Mouse (Mus musculus): ENCODE results near the gene Tspyl1. TPM values are rescaled to one million over a fixed set of nuclear protein-coding genes. Genes with fewer than 3 reads are reported as not detected.

Tspyl1 gene
- polyA plus RNA-seq, 2 experiments from 2014 or later: 37.1 to 45.4 TPM

DNA sequence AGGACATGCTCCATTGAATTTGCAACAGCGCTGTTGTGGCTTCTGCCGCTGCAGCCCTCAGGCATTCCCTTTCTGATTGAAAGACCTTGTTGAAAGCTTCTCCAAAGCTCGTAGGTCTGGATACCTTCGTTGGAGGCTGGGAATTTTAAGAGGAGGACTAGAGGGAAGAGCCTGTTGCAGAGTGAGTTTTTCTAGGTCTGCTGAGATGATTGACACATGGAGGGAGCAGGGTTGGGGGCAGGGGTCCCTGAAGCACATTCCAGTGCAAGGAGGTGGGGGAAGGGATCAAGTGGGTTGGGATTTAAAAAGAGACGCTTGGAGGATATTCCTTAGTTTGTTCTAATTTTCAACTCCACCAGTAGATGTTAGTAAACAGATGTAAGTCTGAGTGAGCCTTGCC, 18.4 kb downstream of the Tspyl1 start:
- ATAC-seq: no peak

DNA sequence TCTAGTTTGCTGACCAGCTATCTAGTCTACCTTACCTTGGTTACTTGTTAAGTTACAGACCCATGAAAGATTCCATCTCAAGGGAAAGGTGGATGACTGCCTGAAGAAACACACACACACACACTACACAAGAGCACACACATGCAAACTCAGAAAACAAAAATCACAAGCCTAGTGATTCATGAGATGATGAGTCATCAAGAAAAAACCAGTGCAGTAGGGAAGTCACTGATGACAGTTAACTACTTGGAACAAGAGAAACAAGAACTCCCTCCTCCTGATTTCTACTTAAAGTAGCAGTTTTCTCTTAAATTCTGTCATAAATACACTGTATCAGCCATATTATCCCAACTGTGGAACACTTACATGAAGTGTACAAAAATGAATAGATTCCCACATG, 25.1 kb downstream of the Tspyl1 start:
- no peak for ATAC-seq

DNA sequence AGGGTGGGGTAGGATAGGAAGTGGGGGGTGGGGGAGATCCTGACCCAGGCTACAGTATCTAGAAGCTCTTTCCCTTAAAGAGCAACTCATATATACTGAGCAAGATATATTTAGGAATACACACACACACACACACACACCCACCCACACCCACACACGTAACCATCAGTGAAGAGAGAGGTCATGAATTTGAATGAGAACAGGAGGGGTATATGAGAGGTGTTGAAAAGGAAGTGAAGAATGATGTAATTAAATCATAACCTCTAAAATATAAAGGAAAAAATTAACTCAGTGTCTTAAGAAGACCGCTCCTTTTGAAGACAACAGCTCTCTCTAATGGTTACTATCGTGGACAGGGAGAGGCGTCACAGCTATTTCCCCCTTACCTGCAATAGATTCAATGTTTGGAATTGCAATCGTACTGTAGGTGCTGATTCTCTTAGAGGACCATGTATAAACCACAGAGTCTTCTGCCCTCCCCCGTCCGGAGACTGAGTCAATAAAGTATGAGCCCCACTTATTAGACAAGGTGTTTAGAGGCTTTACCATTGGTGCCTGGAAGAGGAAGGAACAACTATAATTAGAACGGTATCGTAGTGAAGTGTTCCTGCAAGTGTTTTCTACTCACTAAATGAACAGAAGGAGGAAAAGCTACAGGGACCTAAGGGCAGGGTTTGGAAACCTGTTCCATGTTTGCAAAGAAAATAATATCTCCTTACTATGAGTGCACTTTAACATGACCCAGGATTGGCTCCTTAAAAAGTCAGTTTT, 28.1 kb downstream of the Tspyl1 start:
- no peak for ATAC-seq

DNA sequence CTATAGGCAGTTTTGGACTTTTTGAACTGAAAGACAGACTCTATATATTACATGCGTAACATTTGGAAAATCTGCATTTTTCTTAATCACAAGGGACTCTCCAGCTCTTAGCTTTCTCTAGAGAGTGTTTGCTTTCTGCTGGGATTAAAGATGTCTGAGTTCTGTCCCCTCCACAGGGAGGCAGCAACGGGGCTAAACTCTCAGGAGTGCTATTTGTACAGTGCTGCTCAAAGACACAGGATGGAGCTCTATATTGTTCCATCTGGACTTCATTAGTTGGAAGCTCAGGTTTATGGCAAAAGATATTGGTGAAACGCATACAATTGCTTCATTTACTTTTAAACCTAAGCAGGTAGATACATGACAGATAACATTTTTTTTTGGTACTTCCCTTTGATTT, 30.5 kb downstream of the Tspyl1 start:
- no peak for ATAC-seq

DNA sequence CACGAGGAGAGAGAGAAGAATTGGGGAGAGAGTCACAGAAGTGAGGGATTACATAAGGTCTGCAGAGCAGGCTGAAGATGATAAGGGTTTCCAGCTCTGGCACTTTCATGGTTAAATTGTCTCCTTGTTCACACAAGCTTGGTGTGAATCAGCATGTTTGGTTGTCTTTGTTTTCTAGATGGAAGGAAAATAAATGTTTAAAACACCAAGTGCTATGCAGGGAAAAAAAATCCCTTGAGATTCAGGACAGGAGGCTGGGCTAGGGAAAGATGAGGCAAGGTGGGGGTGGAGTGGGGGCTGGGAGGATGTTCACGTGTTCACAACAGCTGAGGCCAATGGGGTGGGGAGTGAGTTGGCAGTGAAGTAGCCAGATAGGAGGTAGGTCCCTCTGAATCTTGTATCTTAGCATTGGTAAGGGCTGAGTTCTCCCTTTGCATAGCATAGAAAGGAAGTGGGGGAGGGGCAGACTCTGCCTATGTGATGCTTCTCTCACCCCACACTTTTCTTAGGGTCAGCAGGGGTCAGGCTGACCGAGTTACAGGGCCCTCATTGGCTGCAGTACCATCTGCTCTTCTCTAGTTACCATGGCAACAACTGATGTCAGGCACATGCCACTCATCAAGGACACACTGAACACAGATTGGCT, 34.7 kb downstream of the Tspyl1 start:
- no peak for ATAC-seq

DNA sequence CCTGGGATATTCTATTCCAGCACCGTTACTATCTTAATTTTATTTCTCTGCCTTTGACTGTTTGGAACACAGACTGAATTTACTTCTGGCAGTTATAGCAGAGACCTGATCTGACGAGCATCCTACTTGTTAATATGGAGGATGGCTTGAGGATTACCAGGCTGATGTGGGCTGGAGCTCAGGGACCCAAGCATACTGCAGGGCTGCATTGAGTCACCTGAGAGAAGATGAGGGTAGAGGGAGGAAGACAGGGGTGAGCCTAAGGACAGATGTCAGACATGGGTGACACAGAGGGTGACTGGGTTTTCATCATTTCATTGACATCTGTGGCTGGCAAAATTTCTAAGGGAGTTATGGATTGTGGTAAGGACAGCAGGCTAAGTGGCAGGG, 35.2 kb downstream of the Tspyl1 start:
- ATAC-seq: no peak

DNA sequence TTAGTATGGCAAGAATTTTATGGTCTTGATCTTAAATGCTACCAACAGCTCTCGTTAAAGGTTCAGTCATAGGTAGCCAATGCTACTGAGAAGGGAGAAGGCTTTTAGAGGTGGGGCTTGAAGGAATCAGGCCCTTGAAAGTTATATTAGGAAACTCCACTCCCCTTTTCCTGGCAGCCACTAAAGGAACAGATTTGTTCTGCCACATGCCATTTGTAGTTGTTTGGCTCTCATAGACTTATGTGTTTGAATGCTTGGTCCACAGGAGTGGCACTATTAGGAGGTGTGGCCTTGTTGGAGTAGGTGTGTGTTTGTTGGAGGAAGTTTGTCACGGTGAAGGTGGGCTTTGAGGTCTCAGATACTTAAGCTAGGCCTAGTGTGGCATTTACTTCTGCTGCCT, 38.8 kb downstream of the Tspyl1 start:
- no peak for ATAC-seq

DNA sequence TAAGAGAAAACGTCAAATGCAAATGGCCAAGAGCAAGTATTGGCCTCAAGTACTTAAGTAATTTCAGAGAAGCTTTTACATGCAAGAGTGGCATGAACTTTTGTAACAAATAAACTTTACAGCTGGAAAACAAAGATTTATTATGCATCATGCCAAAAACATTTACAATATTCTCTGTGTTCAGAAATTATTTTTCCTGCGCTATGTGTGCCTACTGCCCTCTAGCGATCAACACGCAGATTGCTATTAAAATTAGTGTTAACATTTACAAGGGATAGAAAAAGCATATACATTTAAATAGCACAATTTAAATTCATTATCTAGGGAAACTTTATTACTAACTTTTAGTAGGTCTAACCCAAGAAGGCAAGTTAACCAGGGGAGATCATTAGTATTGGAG, 44.7 kb downstream of the Tspyl1 start:
- ATAC-seq: no peak

DNA sequence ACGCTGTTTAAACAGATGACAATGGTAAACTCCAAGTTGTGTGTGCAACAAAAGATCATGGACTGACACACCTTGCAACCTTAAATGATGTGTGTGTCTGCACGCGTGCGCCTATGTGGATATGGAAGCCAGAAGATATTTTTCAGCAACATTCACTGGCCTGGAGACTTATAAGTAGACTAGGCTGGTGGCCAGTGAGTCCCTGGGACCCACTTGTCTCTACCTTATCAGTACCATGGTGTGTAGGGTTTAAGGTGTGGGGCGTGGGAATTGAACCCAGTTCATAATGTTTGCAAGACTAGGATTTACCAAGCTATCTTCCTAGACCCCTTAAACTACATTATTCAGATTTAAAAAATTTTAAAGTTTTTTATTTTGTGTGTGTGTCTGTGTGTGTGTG, 45.2 kb downstream of the Tspyl1 start:
- no peak for ATAC-seq

DNA sequence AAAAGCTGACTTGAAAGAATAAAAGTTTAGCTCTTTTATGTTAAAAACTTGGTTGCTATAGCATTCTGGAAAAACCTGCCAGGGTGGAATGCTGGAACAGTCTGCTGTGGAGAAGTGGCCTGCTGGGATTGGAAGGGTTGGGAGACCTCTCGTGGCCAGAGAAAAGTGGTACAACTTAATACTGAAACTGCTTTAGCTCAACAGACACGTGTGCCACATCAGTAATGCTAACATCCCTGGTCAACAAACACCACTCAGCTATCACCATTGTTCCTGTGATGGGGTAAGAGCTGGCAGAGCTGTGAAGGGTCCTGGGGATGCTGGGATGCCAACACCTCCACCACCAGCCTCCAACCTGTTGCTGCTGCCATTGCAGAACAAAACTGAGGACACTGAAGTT, 46.3 kb downstream of the Tspyl1 start:
- peak; percentile 63 for ATAC-seq

Other genes with a start within 250 kb of the Tspyl1 start
- gene Trappc3l, start 244.6 kb upstream of the Tspyl1 start, polyA plus RNA-seq (2017; shearing (Covaris generic)): not detected
- not detected for gene Calhm4, start 237.9 kb upstream of the Tspyl1 start, polyA plus RNA-seq (2017; shearing (Covaris generic))
- gene Calhm5, start 185.7 kb upstream of the Tspyl1 start, polyA plus RNA-seq (2017; shearing (Covaris generic)): not detected
- 10 to 100 TPM; 25.0 to 41.7 TPM for gene Calhm6, start 154.2 kb upstream of the Tspyl1 start, polyA plus RNA-seq (2017; shearing (Covaris generic))
- 1 to 10 TPM; 1.0 to 2.0 TPM for gene Dse, start 74.5 kb upstream of the Tspyl1 start, polyA plus RNA-seq (2017; shearing (Covaris generic))
- gene Tspyl4, start 15.3 kb downstream of the Tspyl1 start, polyA plus RNA-seq (2017; shearing (Covaris generic)): 10 to 100 TPM; 12.1 to 15.8 TPM
- gene Col10a1, start 107.8 kb downstream of the Tspyl1 start, polyA plus RNA-seq (2017; shearing (Covaris generic)): under 1 TPM; 0.24 to 0.90 TPM
- 10 to 100 TPM; 60.2 to 78.7 TPM for gene Nt5dc1, start 136.4 kb downstream of the Tspyl1 start, polyA plus RNA-seq (2017; shearing (Covaris generic))
- gene Frk, start 201.2 kb downstream of the Tspyl1 start, polyA plus RNA-seq (2017; shearing (Covaris generic)): under 1 TPM in 1 of 2 experiments, not detected in 1; 0.13 TPM